Mouse (Mus musculus) mesoderm, embryonic 11.5 days (tissue): ENCODE measurements at regions not wholly inside any gene's neighbourhood (a gene's known extent, or its start where the extent isn't known, plus 50 kb on each side); places are given as distances from the start of the nearest gene placed in this dataset.
"Not testable (repeated sequence)": the region's sequence is repeated elsewhere in the genome, so short reads cannot be mapped to it uniquely, and the experiment has no call there.

ENCODE experiments used
- DNase-seq: peaks from one replicate; pipeline ENCODE4 v3.0.0-alpha.2; 2012; ENCODE audit warnings: low read depth, low spot score

- no peak for DNase-seq
These were observed 598.7 kb upstream of the Igfbp3 start for GRCm38 (mm10) chr11:7812436-7812835.

- no peak for DNase-seq
These were observed 596.0 kb upstream of the Igfbp3 start for GRCm38 (mm10) chr11:7809741-7810140.

DNA sequence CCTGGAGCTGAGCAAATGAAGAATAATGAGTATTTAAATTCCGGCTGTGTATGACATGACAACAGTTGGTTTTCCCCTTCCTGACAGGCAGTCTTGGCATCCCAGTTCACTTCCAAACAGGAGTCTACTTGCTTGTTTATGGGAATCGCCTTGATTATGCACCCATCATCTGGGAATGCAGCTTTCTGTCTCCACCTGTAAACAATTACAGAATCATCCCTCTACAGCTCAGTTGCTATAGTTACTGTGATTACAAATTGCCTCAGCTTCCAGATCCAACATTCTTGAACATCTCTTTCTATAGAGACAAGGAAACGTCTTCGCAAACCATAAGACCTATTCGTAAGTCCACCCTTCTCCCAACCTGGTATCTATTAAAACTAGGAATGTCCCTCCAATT is 582.6 kb upstream of the Igfbp3 start:
- DNase-seq, result peak; percentile 6

- DNase-seq, result no peak
These were observed 580.5 kb upstream of the Igfbp3 start for GRCm38 (mm10) chr11:7794206-7794605.

DNA sequence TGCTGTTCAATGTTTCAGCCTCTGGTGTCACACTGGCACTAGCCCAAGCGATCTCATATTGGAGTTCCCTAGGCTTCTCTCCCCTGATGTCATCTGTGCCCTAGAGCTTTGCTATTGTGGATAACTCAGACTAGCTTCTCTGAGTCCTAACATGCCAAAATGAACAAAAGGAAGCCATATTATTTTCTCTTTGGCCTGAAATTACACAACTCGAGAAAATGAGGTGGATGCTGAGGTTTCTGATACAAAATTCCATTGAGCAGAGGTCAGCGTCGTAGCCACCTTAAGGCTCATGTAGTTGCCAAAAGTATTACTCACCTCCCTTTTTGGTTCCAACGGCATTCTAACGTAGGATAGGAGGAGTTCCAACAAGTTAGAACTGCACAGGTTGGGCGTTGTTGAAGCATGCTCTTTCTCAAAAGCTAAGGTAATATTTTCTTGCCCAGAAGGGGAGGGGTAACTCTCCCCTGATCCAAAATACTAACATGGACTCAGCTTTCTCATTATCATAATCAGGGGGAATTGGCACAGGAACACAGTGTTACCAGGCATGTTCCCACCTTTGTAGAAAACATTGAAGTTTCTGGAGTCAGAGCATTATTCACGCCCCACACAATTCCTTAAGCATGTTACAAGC is 566.9 kb upstream of the Igfbp3 start:
- DNase-seq, result no peak

DNA sequence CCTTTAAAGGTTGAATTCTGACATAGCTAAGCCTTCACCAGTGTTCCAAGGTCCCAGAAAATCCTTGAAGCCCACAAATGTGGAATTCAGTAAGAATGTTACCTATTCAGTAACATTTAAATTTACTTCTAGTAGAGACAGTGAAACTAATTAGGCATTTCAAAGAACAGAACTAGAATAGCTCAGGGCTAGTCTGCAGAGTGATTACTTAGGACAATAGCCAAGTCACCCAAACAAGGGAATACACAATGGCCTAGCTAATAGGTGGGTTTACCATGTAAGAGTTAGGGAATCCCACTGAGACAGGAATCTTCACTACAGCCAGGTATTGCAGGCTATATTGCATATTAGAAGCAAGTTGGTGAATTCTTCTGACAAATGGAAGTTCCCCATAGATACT is 561.6 kb upstream of the Igfbp3 start:
- not testable (repeated sequence) for DNase-seq

DNA sequence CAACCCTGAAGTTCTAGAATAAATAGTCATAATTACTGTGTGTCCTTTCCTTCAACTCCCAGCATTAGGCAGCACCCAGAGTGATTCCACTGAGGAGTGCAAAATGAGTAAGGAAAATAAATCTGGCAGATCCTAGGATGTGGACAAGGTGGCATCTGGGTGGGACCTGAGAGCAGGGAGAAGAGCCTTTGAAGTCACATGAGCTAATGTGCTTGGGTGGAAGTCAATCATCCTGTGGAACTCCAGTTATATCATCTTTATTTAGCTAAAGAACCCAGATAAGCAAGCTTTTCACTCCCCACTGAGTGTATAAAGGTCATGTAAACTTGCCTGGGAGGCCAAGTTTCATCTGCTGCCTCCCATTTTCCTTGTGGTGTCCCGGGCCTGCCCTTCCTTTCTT is 551.6 kb upstream of the Igfbp3 start:
- peak; percentile 24 for DNase-seq

DNA sequence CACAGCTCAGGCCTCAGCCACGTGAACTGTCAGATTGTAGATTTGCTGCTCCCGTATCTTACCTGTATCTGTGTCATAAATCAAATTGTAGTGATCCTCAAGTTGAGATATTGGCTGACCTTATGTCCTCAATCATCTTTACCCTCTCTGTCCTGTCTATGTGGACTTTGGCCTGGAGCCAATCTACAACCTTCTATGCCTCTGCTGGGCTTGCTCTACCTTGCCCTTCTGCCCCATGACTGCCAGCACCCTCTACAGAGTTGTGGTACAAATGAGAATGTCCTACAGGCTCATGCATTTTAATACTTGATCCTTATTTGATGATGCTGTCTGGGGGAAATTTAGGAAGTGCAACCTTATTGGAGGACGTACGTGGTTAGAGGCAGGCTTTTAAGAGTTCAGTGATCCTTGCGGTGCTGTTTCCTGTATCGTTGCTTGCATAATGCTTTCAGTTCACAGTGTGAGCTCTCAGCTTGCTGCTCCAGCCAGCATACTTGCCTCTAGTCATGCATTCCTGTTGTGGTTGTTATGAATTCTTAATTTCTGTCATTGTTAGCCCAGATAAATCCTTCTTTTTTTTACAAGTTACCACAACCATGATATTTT is 545.2 kb upstream of the Igfbp3 start:
- DNase-seq, result no peak
